Mouse (Mus musculus) urinary bladder, postnatal 25 days (tissue): ENCODE results near the gene Trim41.
A peak's percentile ranks its signal among the peaks of the same experiment; 100 is the strongest.
"Not testable (repeated sequence)": the region's sequence is repeated elsewhere in the genome, so short reads cannot be mapped to it uniquely, and the experiment has no call there.

ENCODE experiments used
- DNase-seq: peaks from one replicate; pipeline ENCODE4 v3.0.0; 2022; ENCODE audit warnings: low spot score

Trim41 gene

DNA sequence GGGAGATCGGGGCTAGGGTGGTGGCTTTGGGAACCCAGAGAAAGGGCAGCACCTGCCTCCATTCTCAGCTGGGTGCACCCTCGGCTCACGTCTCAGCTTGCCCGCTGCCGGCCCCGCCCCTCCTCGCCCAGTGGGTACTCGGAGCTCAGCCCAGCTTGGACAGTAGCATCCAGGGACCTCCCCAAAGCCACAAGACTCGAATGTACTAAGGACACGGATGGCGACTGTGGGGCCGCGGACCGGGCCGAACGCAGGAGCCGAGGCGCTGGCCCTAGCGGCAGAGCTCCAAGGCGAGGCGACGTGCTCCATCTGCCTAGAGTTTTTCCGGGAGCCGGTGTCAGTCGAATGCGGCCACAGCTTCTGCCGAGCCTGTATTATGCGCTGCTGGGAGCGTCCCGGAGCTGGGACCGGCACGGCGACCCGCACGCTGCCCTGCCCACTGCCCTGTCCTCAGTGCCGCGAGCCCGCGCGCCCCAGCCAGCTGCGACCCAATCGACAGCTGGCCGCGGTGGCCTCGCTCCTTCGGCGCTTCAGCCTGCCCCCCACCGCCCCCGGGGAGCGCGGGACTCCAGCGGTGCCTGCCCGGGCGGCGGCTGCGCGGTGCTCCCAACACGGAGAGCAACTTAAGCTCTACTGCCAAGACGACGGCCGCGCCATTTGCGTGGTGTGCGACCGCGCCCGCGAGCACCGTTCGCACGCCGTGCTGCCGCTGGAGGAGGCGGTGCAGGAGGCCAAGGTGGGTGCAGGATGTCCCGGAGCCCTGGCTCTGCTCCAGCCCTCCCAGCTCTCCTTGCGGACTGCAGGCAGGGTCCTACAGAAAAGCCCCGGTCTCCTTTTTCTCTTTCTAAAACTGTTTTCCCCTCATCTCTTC is 20.4 kb upstream of the Trim41 start:
- DNase-seq: peak; percentile 62

DNA sequence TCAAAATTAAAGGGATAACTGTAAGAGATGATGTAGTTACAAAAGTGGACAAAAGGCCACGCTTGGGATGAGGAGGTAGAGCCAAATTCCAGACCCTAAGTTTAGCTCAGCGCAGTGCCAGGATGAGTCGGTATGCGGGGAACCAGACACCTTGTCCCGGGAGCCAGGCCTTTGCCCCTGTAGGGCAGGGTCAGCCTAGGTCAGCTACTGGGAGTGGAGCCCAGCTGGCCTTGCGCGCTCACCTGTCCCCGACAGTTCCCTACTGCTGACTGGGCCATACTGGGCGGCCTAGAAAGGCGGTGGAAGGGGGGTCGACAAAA is 19.8 kb upstream of the Trim41 start:
- DNase-seq: no peak

DNA sequence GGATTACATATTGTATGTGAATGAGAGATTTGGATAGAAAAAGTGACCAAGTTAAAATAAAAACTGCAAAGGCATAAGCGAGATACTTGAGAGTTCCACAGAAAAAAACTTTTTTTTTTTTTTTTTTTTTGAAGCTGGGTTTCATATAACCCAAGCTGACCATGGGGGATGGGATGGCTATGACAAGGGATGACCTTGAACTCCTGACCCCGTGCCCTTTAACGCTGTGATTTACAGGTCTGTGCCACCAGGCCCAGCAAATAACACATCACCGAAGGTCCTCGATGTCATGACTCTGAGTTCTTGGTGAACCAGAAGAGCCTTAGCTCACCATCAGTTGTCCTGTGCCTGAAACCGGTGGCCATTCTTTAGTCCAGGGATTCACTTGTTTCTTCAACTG is 18.8 kb upstream of the Trim41 start:
- no peak for DNase-seq

GRCm38 (mm10) chr11:48833731-48834639 is 16.8 kb upstream of the Trim41 start:
- DNase-seq: peak; percentile 83

DNA sequence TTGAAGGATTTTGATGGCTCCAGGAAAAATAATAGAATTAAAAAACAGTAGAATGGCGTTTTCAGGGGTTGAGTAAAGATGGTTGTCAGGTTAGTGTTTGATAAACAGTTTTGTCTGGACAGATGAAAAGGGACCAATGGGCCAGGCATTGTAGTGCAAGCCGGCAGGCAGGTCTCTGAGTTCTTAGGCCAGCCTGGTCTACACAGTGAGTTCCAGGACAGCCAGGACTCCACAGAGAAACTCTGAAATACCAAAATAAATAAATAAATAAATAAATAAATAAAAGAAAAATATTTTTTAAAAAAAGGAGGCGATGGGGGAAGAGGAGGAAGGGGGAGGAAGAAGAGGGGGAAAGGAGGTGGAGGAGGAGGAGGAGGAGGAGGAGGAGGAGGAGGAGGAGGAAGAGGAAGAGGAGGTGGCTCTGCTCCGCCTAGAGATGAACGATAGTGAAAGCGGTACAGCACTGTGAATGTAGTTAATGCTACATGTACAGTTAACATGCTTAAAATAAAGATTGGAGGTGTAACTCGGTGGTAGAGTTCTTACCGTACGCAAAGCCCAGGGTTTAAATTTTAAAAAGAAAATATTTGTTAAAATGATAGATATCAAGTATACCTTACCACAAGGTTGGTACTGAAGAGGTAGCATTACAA is 16.1 kb upstream of the Trim41 start:
- DNase-seq: no peak

GRCm38 (mm10) chr11:48831273-48831672 is 14.1 kb upstream of the Trim41 start:
- DNase-seq: no peak

DNA sequence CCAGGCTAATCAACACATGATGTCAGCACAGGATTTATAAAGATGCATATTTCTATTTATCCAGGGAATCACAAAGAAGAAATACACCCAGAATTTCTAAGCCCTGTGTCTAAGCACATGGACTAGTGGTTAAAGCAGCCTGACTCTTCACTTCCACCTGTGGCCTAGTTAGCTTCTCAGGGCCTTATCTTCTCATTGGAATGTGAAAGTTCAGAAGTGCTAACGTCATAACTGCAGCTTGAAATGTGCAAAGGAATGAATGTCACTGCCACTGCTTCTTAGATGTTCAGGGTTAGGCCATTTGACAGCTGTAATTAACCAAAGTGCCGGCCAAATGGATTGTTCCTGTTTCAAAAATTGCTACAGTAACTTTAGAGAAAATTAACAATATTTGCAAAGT is 13.1 kb upstream of the Trim41 start:
- no peak for DNase-seq

- no peak for DNase-seq
These were observed 10.8 kb upstream of the Trim41 start for GRCm38 (mm10) chr11:48827926-48828325.

DNA sequence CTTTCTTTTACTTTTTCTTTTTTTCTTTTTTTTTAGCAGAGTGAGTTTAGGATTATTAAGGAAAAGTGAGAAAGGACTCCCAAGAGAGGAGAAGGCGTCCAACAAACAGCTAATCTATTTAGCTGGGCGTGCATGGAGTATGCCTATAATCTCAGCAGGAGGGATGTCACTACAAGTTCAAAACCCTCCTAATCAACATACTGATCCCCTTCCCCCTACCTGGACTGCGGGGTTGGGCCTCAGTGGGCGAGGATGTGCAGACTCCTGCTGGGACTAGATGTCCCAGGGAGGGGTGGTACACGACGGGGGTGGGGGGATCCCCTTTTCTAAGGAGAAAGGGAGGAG is 9.6 kb upstream of the Trim41 start:
- no peak for DNase-seq

DNA sequence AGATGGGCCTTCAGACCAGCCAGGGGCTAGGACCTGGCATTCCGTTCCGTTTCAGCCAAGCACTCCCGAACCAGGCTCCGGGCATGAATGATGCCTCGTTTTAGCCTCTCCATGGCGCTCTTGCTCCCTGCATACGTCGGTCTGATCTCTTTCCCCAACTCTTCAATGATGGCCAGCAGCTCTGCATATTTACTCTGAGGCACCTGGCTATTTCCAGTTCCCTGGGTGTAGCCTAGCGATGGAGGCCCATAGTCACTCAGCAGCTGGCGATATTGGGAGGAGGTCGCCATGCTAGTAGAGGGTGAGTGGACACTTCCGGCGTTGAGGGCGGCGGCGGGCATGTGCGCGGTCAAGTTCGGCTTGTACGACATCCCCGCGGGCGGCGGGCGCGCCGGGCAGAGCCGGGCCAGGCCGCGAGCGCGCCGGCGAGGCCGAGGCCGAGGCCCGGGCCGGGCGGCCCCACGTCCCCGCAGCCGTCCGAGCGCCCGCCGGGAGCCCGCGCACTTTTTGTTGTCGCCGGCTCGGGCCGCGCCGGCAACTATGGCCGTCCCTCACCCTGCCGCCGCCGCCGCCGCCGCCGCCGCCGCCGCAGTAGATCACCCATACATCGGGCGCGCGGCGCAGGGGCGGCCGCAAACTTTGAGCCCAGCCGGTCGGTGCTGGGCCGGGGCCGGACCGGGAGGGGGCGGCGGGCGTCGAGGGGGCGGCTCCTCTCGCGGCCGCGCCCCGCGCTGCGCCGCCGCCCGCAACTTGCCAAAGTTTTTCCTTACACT is 9.0 kb upstream of the Trim41 start, which contains the start of the genes Trim7 and Gm12184:
Trim7 (plus strand) TSS at position 162 of the 773 bp plus-strand sequence.
Gm12184 (minus strand) TSS at position 677 of the 773 bp plus-strand sequence.
- DNase-seq: not testable (repeated sequence)

DNA sequence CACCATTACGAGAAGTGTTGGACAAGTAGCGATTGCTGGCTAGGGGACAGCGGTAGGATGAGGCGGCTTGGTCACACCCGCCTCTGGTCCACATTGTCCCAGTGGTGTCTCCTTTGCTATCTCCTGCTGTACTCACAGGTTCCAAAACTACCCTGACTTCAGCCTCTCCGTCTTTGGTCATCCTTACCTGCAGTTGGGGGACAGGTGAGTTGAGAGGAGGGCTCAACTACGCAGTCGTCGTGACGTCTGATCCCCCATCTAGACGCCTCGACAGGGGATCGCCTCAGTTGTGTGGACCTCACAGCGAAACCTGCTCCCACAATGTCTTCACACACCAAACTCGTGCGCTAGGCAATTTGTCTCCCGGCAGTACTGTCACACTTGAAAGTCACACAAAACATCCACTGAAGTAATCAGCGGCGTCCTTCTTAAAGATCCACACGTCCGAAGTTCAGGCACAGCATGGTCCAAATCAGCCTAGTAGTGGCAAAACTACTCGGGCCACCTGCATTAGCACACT is 7.2 kb upstream of the Trim41 start:
- no peak for DNase-seq

DNA sequence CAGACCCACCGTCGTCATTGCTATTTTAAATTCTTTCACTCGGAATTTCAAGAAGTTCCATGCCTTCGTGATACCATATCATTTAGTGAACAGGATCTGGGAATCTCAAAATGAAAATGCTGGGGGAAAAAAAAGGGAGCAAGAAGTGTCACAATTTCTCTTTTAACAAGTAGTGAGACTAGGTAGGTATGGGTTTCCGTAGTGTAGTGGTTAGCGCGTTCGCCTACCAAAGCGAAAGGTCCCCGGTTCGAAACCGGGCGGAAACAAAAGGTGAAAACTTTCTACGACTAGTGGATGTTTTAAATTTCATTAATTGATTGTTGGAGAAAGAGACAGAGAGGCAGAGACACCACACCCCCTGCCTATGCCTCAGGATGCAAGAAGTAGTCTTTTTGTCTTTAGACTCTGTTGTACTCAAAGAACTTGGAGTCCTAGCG is 6.4 kb upstream of the Trim41 start:
- no peak for DNase-seq

- DNase-seq: no peak
These were observed 5.8 kb upstream of the Trim41 start for GRCm38 (mm10) chr11:48822768-48823512.

DNA sequence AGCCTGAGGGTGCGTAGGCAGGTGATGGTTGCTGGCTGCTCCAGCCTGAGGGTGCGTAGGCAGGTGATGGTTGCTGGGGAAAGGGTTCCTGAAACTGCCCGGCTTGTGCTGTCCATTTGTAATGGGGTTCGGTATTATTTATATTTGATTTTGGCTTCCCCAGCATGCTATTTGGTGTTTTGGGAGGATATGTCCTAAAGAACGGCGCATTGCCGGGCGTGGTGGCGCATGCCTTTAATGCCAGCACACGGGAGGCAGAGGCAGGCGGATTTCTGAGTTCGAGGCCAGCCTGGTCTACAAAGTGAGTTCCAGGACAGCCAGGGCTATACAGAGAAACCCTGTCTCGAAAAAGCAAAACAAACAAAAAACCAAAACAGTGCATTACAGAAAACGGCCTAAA is 4.1 kb upstream of the Trim41 start:
- not testable (repeated sequence) for DNase-seq

DNA sequence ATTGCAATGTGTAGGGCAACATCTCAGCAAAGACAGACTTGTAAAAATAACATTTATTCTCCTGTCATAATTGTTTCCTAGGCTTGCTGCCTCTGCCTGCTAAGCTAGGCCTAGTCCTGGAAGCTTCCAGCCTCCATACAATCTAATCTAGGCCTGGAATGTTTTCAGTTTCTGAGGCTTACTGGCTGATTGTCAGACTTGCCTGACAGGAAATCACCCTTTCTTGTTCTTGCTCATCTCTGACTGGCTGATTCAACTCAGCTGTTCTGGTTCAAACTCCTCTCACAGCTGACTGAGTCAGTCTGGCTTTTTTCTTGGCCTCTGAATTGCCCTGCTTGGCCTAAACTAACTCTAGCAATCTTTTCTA is 3.1 kb upstream of the Trim41 start:
- no peak for DNase-seq

DNA sequence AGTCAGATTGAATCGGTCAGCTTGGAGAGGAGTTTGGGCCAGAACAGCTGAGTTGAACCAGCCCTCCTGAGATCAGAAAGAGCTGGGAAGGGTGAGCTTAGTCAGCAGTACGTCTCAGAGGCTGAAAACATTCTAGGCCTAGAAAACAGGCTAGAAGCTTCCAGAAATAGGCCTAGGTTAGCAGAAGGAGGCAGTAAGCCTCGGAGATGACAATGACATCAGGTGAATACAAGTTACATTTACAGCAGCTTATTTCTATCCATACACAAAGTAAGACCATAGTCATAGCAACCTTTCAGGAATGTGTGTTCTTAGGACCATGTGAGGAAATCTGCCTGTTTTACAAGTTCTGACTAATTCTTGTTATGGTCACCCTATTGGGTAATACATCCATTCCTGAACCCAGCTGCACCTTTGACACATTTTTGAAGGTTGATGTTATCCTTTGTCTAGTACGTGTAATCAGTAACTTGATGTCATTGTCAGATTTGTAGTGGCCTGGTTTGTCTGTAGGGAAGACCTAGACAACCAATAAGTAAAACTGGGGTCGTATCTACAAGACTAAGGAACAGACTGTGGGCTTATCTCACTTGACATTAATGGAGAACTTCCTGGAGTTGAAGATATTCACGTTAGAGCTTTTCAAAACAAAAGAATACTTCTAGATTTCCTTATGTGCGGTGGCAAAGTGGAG is 2.6 kb upstream of the Trim41 start:
- DNase-seq: no peak

GRCm38 (mm10) chr11:48818346-48818745 is 1.2 kb upstream of the Trim41 start:
- peak; percentile 75 for DNase-seq

DNA sequence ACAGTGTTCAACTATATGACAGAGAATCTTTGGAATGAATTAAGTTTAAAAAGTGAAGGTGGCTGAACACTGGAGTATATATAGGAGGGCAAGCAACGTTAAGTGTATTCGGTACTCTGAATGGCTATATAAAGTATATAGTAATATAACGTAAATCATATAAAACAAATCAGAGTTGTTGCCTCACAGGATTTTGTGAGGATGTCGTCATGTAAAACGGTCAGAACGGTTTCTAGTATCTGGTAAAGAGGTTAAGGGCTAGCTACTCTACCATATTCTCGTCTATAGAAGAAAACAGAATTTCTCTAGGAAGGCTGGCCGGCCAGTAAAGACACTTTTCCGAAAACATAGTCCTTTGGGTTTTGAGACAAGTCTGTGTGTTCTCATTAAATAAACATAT is 641 bp upstream of the Trim41 start:
- DNase-seq: no peak

- DNase-seq: no peak
These were observed 822 bp downstream of the Trim41 start for GRCm38 (mm10) chr11:48816281-48816781.

DNA sequence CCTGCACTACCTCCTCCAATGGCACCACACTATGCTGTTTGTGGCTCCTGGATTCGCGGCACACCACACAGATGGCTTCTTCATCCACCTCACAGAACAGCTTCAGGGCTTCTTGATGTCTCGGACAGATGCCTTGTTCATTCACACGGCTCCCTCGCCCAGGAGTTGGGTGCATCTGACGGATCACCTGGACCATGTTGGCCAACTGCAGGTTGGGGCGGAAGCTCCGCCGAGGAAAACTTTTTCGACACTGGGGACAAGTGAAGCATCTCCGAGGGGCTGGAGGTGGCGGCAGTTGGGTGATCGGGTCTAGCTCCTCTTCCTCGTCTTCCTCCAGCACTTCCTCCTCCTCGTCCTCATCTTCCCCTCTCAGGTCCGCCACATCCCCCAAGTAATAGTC is 1.3 kb downstream of the Trim41 start:
- no peak for DNase-seq
